ENCODE assay signal across 1 mouse cellular context in the genomic region with DNA sequence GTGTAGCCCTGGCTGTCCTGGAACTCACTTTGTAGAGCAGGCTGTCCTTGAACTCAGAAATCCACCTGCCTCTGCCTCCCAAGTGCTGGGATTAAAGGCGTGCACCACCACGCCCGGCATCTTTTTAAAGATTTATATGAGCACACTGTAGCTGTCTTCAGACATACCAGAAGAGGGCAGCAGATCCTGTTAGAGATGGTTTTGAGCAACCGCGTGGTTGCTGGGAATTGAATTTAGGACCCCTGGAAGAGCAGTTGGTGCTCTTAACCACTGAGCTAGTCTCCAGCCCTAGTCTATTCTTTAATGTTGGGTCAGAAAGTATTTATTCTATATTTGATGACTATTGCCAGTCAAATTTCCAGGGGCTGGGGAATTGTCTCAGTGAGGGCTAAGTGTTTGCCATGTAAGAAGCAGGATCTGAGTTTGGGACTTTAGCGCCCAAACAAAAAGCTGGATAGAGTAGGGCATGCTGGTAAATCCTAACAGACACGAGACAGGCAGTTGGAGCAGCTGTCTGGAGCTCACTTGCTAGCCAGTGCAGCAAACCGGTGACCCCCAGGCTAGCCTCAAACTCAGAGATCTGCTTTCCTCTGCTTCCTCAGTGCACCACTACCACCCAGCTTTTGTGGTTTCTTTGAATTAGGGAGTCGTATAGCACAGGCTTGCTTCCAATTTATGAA.
TF ChIP-seq lines count a peak whose summit lies in the region.

No protein-coding gene starts in this region.

TF ChIP-seq in ES-E14, 5 proteins besides CTCF, POLR2A, EP300 and RAD21:
- TF ChIP-seq CHD2 (IDR thresholded peaks at IDR 0.05; ENCODE audit: low read depth, low read length) (no peak), HCFC1 (IDR thresholded peaks at IDR 0.05; ENCODE audit: borderline replicate concordance, insufficient read depth, low read length) (no peak), ZC3H11A (IDR thresholded peaks at IDR 0.05; ENCODE audit: borderline replicate concordance, low read depth, low read length) (no peak), ZNF384 (IDR thresholded peaks at IDR 0.05; ENCODE audit: low read depth, low read length) (no peak), MAFK (IDR thresholded peaks at IDR 0.05; ENCODE audit: insufficient read depth, low read depth, low read length) (no peak)
